Mouse (Mus musculus): ENCODE results near the gene Pde10a. TPM values are rescaled to one million over a fixed set of nuclear protein-coding genes. Genes with fewer than 3 reads are reported as not detected.

The Pde10a gene
- polyA plus RNA-seq, 1 experiment from 2014 or later = 1.4 TPM

DNA sequence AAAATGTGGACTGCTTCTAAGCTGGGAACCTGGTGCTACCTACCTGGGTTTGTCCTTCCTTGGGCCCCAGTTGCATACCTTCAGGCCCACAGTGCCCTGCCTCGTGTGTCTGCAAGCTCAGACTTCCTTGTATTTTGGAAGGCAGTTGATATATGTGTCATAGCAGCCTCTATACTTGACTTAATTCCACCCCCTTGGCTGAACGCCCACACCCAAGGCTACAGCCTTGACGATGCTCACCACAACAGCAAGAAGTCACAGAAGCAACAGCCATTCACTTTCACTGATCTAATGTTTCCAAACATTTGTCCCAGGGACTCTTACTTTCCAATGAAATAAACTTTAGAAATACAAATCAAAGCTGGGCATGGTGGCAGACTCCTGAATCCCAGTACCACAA lies 123.1 kb downstream of the Pde10a start:
- WGBS = 48% methylated on average over 3 of the region's 3 CpGs
- Histone ChIP-seq H3K9me3 (ENCODE audit: control insufficient read depth, low read depth, low read length) (no peaks in the 10 kb centered on the region), H3K4me2 (replicated peaks; ENCODE audit: low read depth, low read length) (no peak overlapping the region), H3K36me3 (ENCODE audit: control insufficient read depth, insufficient read depth, low read length) (no peaks in the 10 kb centered on the region), H3K27me3 (ENCODE audit: control insufficient read depth, insufficient read depth, low read length) (no peaks in the 10 kb centered on the region), H3K4me1 (ENCODE audit: control insufficient read depth, insufficient read depth, low read length) (no peaks in the 10 kb centered on the region), H3K9ac (replicated peaks; ENCODE audit: low read depth, low read length) (no peak overlapping the region), H3K4me3 (ENCODE audit: low read depth, low read length) (no peak overlapping the region), H3K27ac (ENCODE audit: low read length) (no peak overlapping the region)
- ATAC-seq (ENCODE audit: insufficient number of reproducible peaks, insufficient read depth, low FRiP score, low read depth) = no peak

DNA sequence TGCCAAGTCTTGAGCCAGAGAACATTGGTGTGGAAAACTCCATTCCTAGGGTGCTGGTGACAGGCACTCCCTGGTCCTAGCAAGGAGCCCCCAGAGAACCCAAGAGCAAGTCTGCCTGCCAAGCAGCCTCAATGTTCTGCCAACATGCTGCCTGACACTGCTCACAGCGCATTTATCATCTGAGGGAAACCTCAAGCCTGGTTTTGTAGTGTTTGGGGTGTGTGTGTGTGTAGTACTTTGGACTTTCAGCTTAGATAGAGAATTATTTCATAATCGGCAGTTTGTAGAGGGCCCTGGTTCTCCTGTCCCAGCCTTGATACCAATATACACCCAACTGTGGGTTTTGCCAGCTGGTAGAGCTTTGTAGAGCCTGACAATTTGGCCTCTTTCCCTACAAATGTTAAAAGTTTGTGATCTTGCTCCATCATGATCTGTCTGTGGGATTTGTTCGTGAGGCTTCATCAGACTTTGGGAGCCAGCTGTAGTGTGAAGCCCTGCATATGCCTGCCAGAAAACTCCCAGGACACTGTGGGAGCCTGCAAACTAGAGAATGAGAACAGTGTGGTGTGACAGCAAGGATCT lies 127.6 kb downstream of the Pde10a start:
- Histone ChIP-seq H3K9ac (replicated peaks; ENCODE audit: low read depth, low read length) (no peak overlapping the region), H3K4me1 (ENCODE audit: control insufficient read depth, insufficient read depth, low read length) (no peaks in the 10 kb centered on the region), H3K4me2 (replicated peaks; ENCODE audit: low read depth, low read length) (no peak overlapping the region), H3K4me3 (ENCODE audit: low read depth, low read length) (no peak overlapping the region), H3K27me3 (ENCODE audit: control insufficient read depth, insufficient read depth, low read length) (no peaks in the 10 kb centered on the region), H3K36me3 (ENCODE audit: control insufficient read depth, insufficient read depth, low read length) (no peaks in the 10 kb centered on the region), H3K27ac (ENCODE audit: low read length) (no peak overlapping the region), H3K9me3 (ENCODE audit: control insufficient read depth, low read depth, low read length) (no peaks in the 10 kb centered on the region)
- no peak for ATAC-seq (ENCODE audit: insufficient number of reproducible peaks, insufficient read depth, low FRiP score, low read depth)
- 76% methylated on average over 3 of the region's 3 CpGs for WGBS

GRCm38 (mm10) chr17:8657661-8658060 lies 132.5 kb downstream of the Pde10a start:
- H3K4me3 ChIP-seq (ENCODE audit: low read depth, low read length) = no peak overlapping the region
- H3K9me3 ChIP-seq (ENCODE audit: control insufficient read depth, low read depth, low read length) = no peaks in the 10 kb centered on the region
- no peak overlapping the region for H3K27ac ChIP-seq (ENCODE audit: low read length)
- no peak overlapping the region for H3K4me2 ChIP-seq (replicated peaks; ENCODE audit: low read depth, low read length)
- H3K27me3 ChIP-seq (ENCODE audit: control insufficient read depth, insufficient read depth, low read length) = no peaks in the 10 kb centered on the region
- no peak for ATAC-seq (ENCODE audit: insufficient number of reproducible peaks, insufficient read depth, low FRiP score, low read depth)
- no peaks in the 10 kb centered on the region for H3K4me1 ChIP-seq (ENCODE audit: control insufficient read depth, insufficient read depth, low read length)
- no peaks in the 10 kb centered on the region for H3K36me3 ChIP-seq (ENCODE audit: control insufficient read depth, insufficient read depth, low read length)
- no peak overlapping the region for H3K9ac ChIP-seq (replicated peaks; ENCODE audit: low read depth, low read length)
- 60% methylated on average over 9 of the region's 9 CpGs for WGBS

DNA sequence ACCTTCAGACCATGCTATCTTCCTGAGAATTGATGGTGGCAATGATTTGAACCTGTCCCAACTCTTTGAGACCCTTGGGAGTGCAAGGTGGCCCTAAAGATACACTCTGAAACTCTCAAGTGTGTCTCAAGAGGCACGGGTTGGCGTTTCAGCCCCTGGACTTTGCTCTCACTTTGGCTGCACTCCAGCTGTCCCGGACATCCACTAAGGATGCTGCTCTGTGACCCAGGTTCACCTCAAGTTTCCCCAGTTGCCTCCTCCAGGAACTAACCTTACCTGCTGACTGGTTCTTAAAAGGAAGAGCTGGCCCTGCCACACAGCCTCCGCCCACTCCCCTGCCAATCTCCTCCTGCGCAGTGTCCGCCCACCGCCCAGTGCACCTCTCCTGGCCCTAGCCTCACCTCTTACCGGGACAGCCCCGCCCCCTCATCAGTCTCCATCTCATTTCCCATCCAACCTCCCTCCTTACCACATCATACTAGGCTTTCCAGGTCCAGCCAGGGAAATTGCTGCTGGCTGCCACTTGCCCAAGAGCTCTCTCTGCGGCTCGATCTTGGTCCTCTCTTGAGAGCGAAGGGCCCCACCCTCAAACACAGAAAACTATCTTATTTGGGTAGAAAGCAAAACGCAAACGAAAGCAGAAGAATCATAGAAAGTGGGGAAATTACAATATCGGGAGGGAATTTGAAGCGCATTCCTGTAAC lies 133.7 kb downstream of the Pde10a start:
- H3K27me3 ChIP-seq (ENCODE audit: control insufficient read depth, insufficient read depth, low read length) = no peaks in the 10 kb centered on the region
- H3K9me3 ChIP-seq (ENCODE audit: control insufficient read depth, low read depth, low read length) = no peaks in the 10 kb centered on the region
- no peak overlapping the region for H3K4me2 ChIP-seq (replicated peaks; ENCODE audit: low read depth, low read length)
- no peaks in the 10 kb centered on the region for H3K36me3 ChIP-seq (ENCODE audit: control insufficient read depth, insufficient read depth, low read length)
- H3K27ac ChIP-seq (ENCODE audit: low read length) = no peak overlapping the region
- H3K9ac ChIP-seq (replicated peaks; ENCODE audit: low read depth, low read length) = no peak overlapping the region
- no peaks in the 10 kb centered on the region for H3K4me1 ChIP-seq (ENCODE audit: control insufficient read depth, insufficient read depth, low read length)
- no peak overlapping the region for H3K4me3 ChIP-seq (ENCODE audit: low read depth, low read length)
- no peak for ATAC-seq (ENCODE audit: insufficient number of reproducible peaks, insufficient read depth, low FRiP score, low read depth)
- 57% methylated on average over 16 of the region's 16 CpGs for WGBS

- Histone ChIP-seq H3K4me1 (ENCODE audit: control insufficient read depth, insufficient read depth, low read length) (no peaks in the 10 kb centered on the region), H3K9ac (replicated peaks; ENCODE audit: low read depth, low read length) (no peak overlapping the region), H3K4me2 (replicated peaks; ENCODE audit: low read depth, low read length) (no peak overlapping the region), H3K9me3 (ENCODE audit: control insufficient read depth, low read depth, low read length) (no peaks in the 10 kb centered on the region), H3K4me3 (ENCODE audit: low read depth, low read length) (no peak overlapping the region), H3K27me3 (ENCODE audit: control insufficient read depth, insufficient read depth, low read length) (no peaks in the 10 kb centered on the region), H3K27ac (ENCODE audit: low read length) (no peak overlapping the region), H3K36me3 (ENCODE audit: control insufficient read depth, insufficient read depth, low read length) (no peaks in the 10 kb centered on the region)
- WGBS = 64% methylated on average over 5 of the region's 5 CpGs
- no peak for ATAC-seq (ENCODE audit: insufficient number of reproducible peaks, insufficient read depth, low FRiP score, low read depth)
These were observed 141.7 kb downstream of the Pde10a start for GRCm38 (mm10) chr17:8666912-8667311.

- H3K9me3 ChIP-seq (ENCODE audit: control insufficient read depth, low read depth, low read length) = no peaks in the 10 kb centered on the region
- no peak for ATAC-seq (ENCODE audit: insufficient number of reproducible peaks, insufficient read depth, low FRiP score, low read depth)
- H3K27me3 ChIP-seq (ENCODE audit: control insufficient read depth, insufficient read depth, low read length) = no peaks in the 10 kb centered on the region
- no peak overlapping the region for H3K4me3 ChIP-seq (ENCODE audit: low read depth, low read length)
- no peak overlapping the region for H3K4me2 ChIP-seq (replicated peaks; ENCODE audit: low read depth, low read length)
- H3K36me3 ChIP-seq (ENCODE audit: control insufficient read depth, insufficient read depth, low read length) = no peaks in the 10 kb centered on the region
- H3K27ac ChIP-seq (ENCODE audit: low read length) = no peak overlapping the region
- no peak overlapping the region for H3K9ac ChIP-seq (replicated peaks; ENCODE audit: low read depth, low read length)
- WGBS = 72% methylated on average over 2 of the region's 2 CpGs
- H3K4me1 ChIP-seq (ENCODE audit: control insufficient read depth, insufficient read depth, low read length) = no peaks in the 10 kb centered on the region
These were observed 149.5 kb downstream of the Pde10a start for GRCm38 (mm10) chr17:8674651-8675050.

DNA sequence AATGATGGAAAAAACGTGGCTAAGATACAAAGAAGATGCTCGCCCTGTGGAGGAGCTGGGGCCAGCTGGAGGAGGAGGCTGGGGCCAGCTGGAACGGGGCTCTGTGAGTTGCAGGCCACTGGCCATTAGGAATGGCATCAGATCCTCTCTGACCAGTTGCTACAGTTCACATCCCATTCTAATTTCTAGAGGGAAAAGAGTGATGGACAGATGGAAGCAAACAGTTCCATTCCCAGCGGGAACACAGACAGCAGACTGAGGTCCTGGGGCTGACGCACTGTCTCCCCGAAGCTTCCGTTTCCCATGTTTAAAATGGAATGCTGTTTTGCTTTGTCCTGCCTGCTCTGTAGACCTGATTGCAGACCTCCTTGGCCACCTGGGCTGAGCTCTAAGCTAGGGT lies 161.2 kb downstream of the Pde10a start:
- no peaks in the 10 kb centered on the region for H3K9me3 ChIP-seq (ENCODE audit: control insufficient read depth, low read depth, low read length)
- no peak overlapping the region for H3K4me2 ChIP-seq (replicated peaks; ENCODE audit: low read depth, low read length)
- ATAC-seq (ENCODE audit: insufficient number of reproducible peaks, insufficient read depth, low FRiP score, low read depth) = no peak
- H3K4me3 ChIP-seq (ENCODE audit: low read depth, low read length) = no peak overlapping the region
- no peaks in the 10 kb centered on the region for H3K36me3 ChIP-seq (ENCODE audit: control insufficient read depth, insufficient read depth, low read length)
- H3K4me1 ChIP-seq (ENCODE audit: control insufficient read depth, insufficient read depth, low read length) = no peaks in the 10 kb centered on the region
- no peaks in the 10 kb centered on the region for H3K27me3 ChIP-seq (ENCODE audit: control insufficient read depth, insufficient read depth, low read length)
- 60% methylated on average over 7 of the region's 7 CpGs for WGBS
- H3K9ac ChIP-seq (replicated peaks; ENCODE audit: low read depth, low read length) = no peak overlapping the region
- no peak overlapping the region for H3K27ac ChIP-seq (ENCODE audit: low read length)

GRCm38 (mm10) chr17:8688096-8688495 lies 162.9 kb downstream of the Pde10a start:
- no peak overlapping the region for H3K4me3 ChIP-seq (ENCODE audit: low read depth, low read length)
- WGBS = 43% methylated on average over 3 of the region's 3 CpGs
- no peaks in the 10 kb centered on the region for H3K4me1 ChIP-seq (ENCODE audit: control insufficient read depth, insufficient read depth, low read length)
- H3K27ac ChIP-seq (ENCODE audit: low read length) = no peak overlapping the region
- H3K9me3 ChIP-seq (ENCODE audit: control insufficient read depth, low read depth, low read length) = no peaks in the 10 kb centered on the region
- H3K36me3 ChIP-seq (ENCODE audit: control insufficient read depth, insufficient read depth, low read length) = no peaks in the 10 kb centered on the region
- H3K27me3 ChIP-seq (ENCODE audit: control insufficient read depth, insufficient read depth, low read length) = no peaks in the 10 kb centered on the region
- ATAC-seq (ENCODE audit: insufficient number of reproducible peaks, insufficient read depth, low FRiP score, low read depth) = no peak
- no peak overlapping the region for H3K4me2 ChIP-seq (replicated peaks; ENCODE audit: low read depth, low read length)
- H3K9ac ChIP-seq (replicated peaks; ENCODE audit: low read depth, low read length) = no peak overlapping the region

DNA sequence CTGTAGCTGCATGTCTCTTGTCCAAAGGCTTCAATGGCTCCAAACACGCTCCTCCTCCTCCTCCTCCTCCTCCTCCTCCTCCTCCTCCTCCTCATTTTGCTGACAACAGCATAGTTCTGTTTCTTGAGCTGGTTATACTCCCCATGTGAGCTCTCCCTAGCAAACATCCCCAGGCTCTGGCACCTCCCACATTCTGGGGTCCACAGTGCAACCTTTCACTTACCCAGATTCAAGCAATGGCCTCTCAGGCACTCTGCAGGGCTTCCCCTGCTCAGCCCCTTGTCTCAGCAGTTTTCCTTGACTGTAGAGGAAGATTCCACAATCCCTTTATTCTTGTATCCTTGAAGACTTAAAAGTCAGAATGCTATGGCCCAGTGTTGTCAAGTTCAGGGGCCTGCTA lies 173.1 kb downstream of the Pde10a start:
- Histone ChIP-seq H3K27ac (ENCODE audit: low read length) (no peak overlapping the region), H3K9ac (replicated peaks; ENCODE audit: low read depth, low read length) (no peak overlapping the region), H3K4me3 (ENCODE audit: low read depth, low read length) (no peak overlapping the region), H3K27me3 (ENCODE audit: control insufficient read depth, insufficient read depth, low read length) (no peaks in the 10 kb centered on the region), H3K4me1 (ENCODE audit: control insufficient read depth, insufficient read depth, low read length) (no peaks in the 10 kb centered on the region), H3K4me2 (replicated peaks; ENCODE audit: low read depth, low read length) (no peak overlapping the region), H3K36me3 (ENCODE audit: control insufficient read depth, insufficient read depth, low read length) (no peaks in the 10 kb centered on the region), H3K9me3 (ENCODE audit: control insufficient read depth, low read depth, low read length) (no peaks in the 10 kb centered on the region)
- 56% methylated on average over 1 of the region's 1 CpGs for WGBS
- no peak for ATAC-seq (ENCODE audit: insufficient number of reproducible peaks, insufficient read depth, low FRiP score, low read depth)

Measured in stomach, embryonic 14.5 days (tissue).